9 mouse cellular contexts compared by ENCODE assay signal in the genomic region with DNA sequence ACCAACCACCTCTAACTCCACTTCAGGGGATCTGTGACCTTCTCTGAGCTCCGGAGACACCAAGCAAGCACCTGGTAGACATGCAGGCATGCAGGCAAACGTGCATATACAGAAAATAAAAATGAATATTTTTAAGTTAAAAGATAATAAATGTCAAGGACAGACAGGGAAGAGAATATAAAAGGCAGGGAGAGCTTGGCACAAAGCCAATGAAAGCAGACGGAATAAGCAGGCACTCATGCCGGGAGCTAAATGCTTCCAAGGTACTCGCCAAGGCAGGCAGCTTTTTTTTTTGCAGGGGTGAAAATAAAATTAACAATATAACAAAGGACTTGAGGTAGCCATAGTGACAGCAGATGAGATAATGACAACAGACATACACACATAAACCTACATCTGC. TPM values are rescaled to one million over a fixed set of nuclear protein-coding genes. Genes with fewer than 3 reads are reported as not detected.
DNase-seq lines count a peak whose midpoint lies in the region; ATAC-seq and TF ChIP-seq lines count a peak whose summit lies in the region.
"Had no signal": no experiment of that assay in that cellular context is flagged by ENCODE, and none has a peak within 500 bp of the region (broad histone marks: within the 10 kb centered on the region; RNA-seq: fewer than 3 reads in every experiment).

No protein-coding gene starts in this region.

- H3K4me3 ChIP-seq in embryonic facial prominence, embryonic 14.5 days (ENCODE audit: low read depth, low read length) = no peak overlapping the region
- H3K4me3 ChIP-seq in embryonic facial prominence, embryonic 10.5 days = no peak overlapping the region
- H3K4me3 ChIP-seq in lung, embryonic 14.5 days (ENCODE audit: low read depth, low read length) = no peak overlapping the region
- H3K4me3 ChIP-seq in liver, postnatal 0 days (ENCODE audit: low read depth, low read length) = no peak overlapping the region
- H3K4me3 ChIP-seq: embryonic facial prominence, embryonic 13.5 days had no signal

- H3K4me1 ChIP-seq in embryonic facial prominence, embryonic 14.5 days (ENCODE audit: control insufficient read depth, insufficient read depth, low read length) = no peaks in the 10 kb centered on the region
- H3K4me1 ChIP-seq in embryonic facial prominence, embryonic 10.5 days = no peaks in the 10 kb centered on the region
- H3K4me1 ChIP-seq in lung, embryonic 14.5 days (ENCODE audit: insufficient read depth) = no peaks in the 10 kb centered on the region
- H3K4me1 ChIP-seq in liver, postnatal 0 days (ENCODE audit: insufficient read depth) = no peaks in the 10 kb centered on the region
- H3K4me1 ChIP-seq: embryonic facial prominence, embryonic 13.5 days had no signal

- TF ChIP-seq CTCF in lung, embryonic 14.5 days (IDR thresholded peaks at IDR 0.05; ENCODE audit: low read depth) = no peak
- no peak for TF ChIP-seq CTCF in liver, postnatal 0 days (IDR thresholded peaks at IDR 0.05; ENCODE audit: low read depth)

- H3K36me3 ChIP-seq in embryonic facial prominence, embryonic 14.5 days (ENCODE audit: control insufficient read depth, insufficient read depth, low read length) = 0 out of 2 replicates have a peak, but pooled peaks cover 16% of the 10 kb centered on the region
- H3K36me3 ChIP-seq in embryonic facial prominence, embryonic 10.5 days (replicated peaks) = peaks cover 42% of the 10 kb centered on the region
- H3K36me3 ChIP-seq in lung, embryonic 14.5 days (ENCODE audit: insufficient read depth) = no peaks in the 10 kb centered on the region
- H3K36me3 ChIP-seq in liver, postnatal 0 days (replicated peaks; ENCODE audit: insufficient read depth, low read length) = peaks cover 2% of the 10 kb centered on the region; the same call in 1 of the 2 replicates

- no peak overlapping the region for H3K27ac ChIP-seq in embryonic facial prominence, embryonic 14.5 days (replicated peaks; ENCODE audit: low read depth, low read length)
- H3K27ac ChIP-seq in embryonic facial prominence, embryonic 10.5 days (replicated peaks) = no peak overlapping the region
- H3K27ac ChIP-seq in lung, embryonic 14.5 days (ENCODE audit: low read depth) = no peak overlapping the region
- H3K27ac ChIP-seq in liver, postnatal 0 days (ENCODE audit: low read depth) = no peak overlapping the region
- H3K27ac ChIP-seq: embryonic facial prominence, embryonic 13.5 days had no signal

- H3K27me3 ChIP-seq in embryonic facial prominence, embryonic 14.5 days (replicated peaks; ENCODE audit: control insufficient read depth, insufficient read depth, low read length) = no peaks in the 10 kb centered on the region
- no peaks in the 10 kb centered on the region for H3K27me3 ChIP-seq in embryonic facial prominence, embryonic 10.5 days (replicated peaks; ENCODE audit: low read depth, poor library complexity, severe bottlenecking)
- H3K27me3 ChIP-seq in lung, embryonic 14.5 days (ENCODE audit: insufficient read depth, low read length) = no peaks in the 10 kb centered on the region
- no peaks in the 10 kb centered on the region for H3K27me3 ChIP-seq in liver, postnatal 0 days (ENCODE audit: insufficient read depth, low read length)
- H3K27me3 ChIP-seq: embryonic facial prominence, embryonic 13.5 days had no signal

- no peak overlapping the region for H3K4me2 ChIP-seq in embryonic facial prominence, embryonic 14.5 days (ENCODE audit: low read depth, low read length)
- H3K4me2 ChIP-seq in lung, embryonic 14.5 days = no peak overlapping the region
- no peak overlapping the region for H3K4me2 ChIP-seq in liver, postnatal 0 days (ENCODE audit: low read depth, low read length)
- H3K4me2 ChIP-seq: embryonic facial prominence, embryonic 13.5 days had no signal

- no peak for TF ChIP-seq EP300 in liver, postnatal 0 days (IDR thresholded peaks at IDR 0.05; ENCODE audit: low read depth)

- H3K9ac ChIP-seq in embryonic facial prominence, embryonic 14.5 days (ENCODE audit: low read depth, low read length) = no peak overlapping the region
- H3K9ac ChIP-seq in lung, embryonic 14.5 days = no peak overlapping the region
- no peak overlapping the region for H3K9ac ChIP-seq in liver, postnatal 0 days (replicated peaks)
- H3K9ac ChIP-seq: embryonic facial prominence, embryonic 13.5 days had no signal

- peak; percentile 68 for DNase-seq in embryonic facial prominence, embryonic 14.5 days (ENCODE audit: low spot score)
- no peak for DNase-seq in embryonic facial prominence, embryonic 10.5 days (ENCODE audit: low spot score)
- peak; percentile 53 for DNase-seq in lung, embryonic 14.5 days
- no peak for DNase-seq in lung, postnatal 4 days
- DNase-seq in cerebellum, adult 9-10 months = peak; percentile 72
- DNase-seq in lung, postnatal 36 days = peak; percentile 15
- DNase-seq in liver, postnatal 0 days = no peak

- H3K9me3 ChIP-seq in embryonic facial prominence, embryonic 14.5 days (ENCODE audit: control insufficient read depth, low read length) = no peaks in the 10 kb centered on the region
- H3K9me3 ChIP-seq in embryonic facial prominence, embryonic 10.5 days = no peaks in the 10 kb centered on the region
- H3K9me3 ChIP-seq in lung, embryonic 14.5 days (ENCODE audit: low read depth, low read length) = no peaks in the 10 kb centered on the region
- H3K9me3 ChIP-seq in liver, postnatal 0 days (ENCODE audit: low read length) = no peaks in the 10 kb centered on the region
- H3K9me3 ChIP-seq: embryonic facial prominence, embryonic 13.5 days had no signal

- ATAC-seq in embryonic facial prominence, embryonic 14.5 days (ENCODE audit: low read depth) = no peak
- no peak for ATAC-seq in lung, embryonic 14.5 days (ENCODE audit: insufficient read depth)
- ATAC-seq in liver, postnatal 0 days = no peak
- ATAC-seq in frontal cortex, adult (ENCODE audit: low TSS enrichment) = no peak

- WGBS in embryonic facial prominence, embryonic 14.5 days = 26% methylated on average over 5 of the region's 5 CpGs
- 81% methylated on average over 5 of the region's 5 CpGs for WGBS in embryonic facial prominence, embryonic 10.5 days
- 29% methylated on average over 5 of the region's 5 CpGs for WGBS in lung, embryonic 14.5 days
- WGBS in liver, postnatal 0 days (ENCODE audit: insufficient replicate concordance) = 64% methylated on average over 5 of the region's 5 CpGs

RNA-seq across cellular contexts. Expression of a gene that starts 10.9 kb away (rescaled TPM):
- 69.4 and 79.2 TPM in 2 replicates for polyA plus RNA-seq in embryonic facial prominence, embryonic 14.5 days (2014; fragmentation: Nextera tagmentation; extraction: Ambion mirVana)
- 86.0 and 88.9 TPM in 2 replicates for polyA plus RNA-seq in embryonic facial prominence, embryonic 10.5 days (2016; fragmentation: Nextera tagmentation; extraction: Ambion mirVana)
- polyA plus RNA-seq in lung, embryonic 14.5 days (2014; fragmentation: Nextera tagmentation; extraction: Ambion mirVana) = 72.6 and 74.0 TPM in 2 replicates
- 8.3 and 9.5 TPM in 2 replicates for polyA plus RNA-seq in liver, postnatal 0 days (2015; fragmentation: Nextera tagmentation; extraction: Ambion mirVana)

RNA-seq across cellular contexts. Expression of a gene that starts 36.5 kb away (rescaled TPM):
- 1.9 and 2.2 TPM in 2 replicates for polyA plus RNA-seq in embryonic facial prominence, embryonic 14.5 days (2014; fragmentation: Nextera tagmentation; extraction: Ambion mirVana)
- polyA plus RNA-seq in embryonic facial prominence, embryonic 10.5 days (2016; fragmentation: Nextera tagmentation; extraction: Ambion mirVana) = 6.5 and 7.3 TPM in 2 replicates
- 3.5 and 3.8 TPM in 2 replicates for polyA plus RNA-seq in lung, embryonic 14.5 days (2014; fragmentation: Nextera tagmentation; extraction: Ambion mirVana)
- 5.3 TPM in 2 replicates for polyA plus RNA-seq in liver, postnatal 0 days (2015; fragmentation: Nextera tagmentation; extraction: Ambion mirVana)

RNA-seq across cellular contexts. Expression of a gene that starts 43.4 kb away (rescaled TPM):
- polyA plus RNA-seq in embryonic facial prominence, embryonic 14.5 days (2014; fragmentation: Nextera tagmentation; extraction: Ambion mirVana) = 1.1 and 1.5 TPM in 2 replicates
- polyA plus RNA-seq in embryonic facial prominence, embryonic 10.5 days (2016; fragmentation: Nextera tagmentation; extraction: Ambion mirVana) = 2.2 and 2.5 TPM in 2 replicates
- 2.1 and 2.2 TPM in 2 replicates for polyA plus RNA-seq in lung, embryonic 14.5 days (2014; fragmentation: Nextera tagmentation; extraction: Ambion mirVana)
- polyA plus RNA-seq in liver, postnatal 0 days (2015; fragmentation: Nextera tagmentation; extraction: Ambion mirVana) = 0.21 and 0.52 TPM in 2 replicates

RNA-seq across cellular contexts. Expression of a gene that starts 45.2 kb away (rescaled TPM):
- 9.0 and 10.7 TPM in 2 replicates for polyA plus RNA-seq in embryonic facial prominence, embryonic 14.5 days (2014; fragmentation: Nextera tagmentation; extraction: Ambion mirVana)
- polyA plus RNA-seq in embryonic facial prominence, embryonic 10.5 days (2016; fragmentation: Nextera tagmentation; extraction: Ambion mirVana) = 10.6 and 11.8 TPM in 2 replicates
- 11.6 and 11.7 TPM in 2 replicates for polyA plus RNA-seq in lung, embryonic 14.5 days (2014; fragmentation: Nextera tagmentation; extraction: Ambion mirVana)
- 2.8 and 3.3 TPM in 2 replicates for polyA plus RNA-seq in liver, postnatal 0 days (2015; fragmentation: Nextera tagmentation; extraction: Ambion mirVana)

Comparison
In these comparisons a context has a peak if more than half of its experiments do, and no peak if none do; other contexts are left out.
1. DNase-seq: peak in embryonic facial prominence, embryonic 14.5 days (single experiment), lung, embryonic 14.5 days (single experiment), cerebellum, adult 9-10 months (single experiment) and lung, postnatal 36 days (single experiment); none in embryonic facial prominence, embryonic 10.5 days (single experiment), lung, postnatal 4 days (0 of 2) and liver, postnatal 0 days (single experiment).